Mouse (Mus musculus) midbrain, postnatal 0 days (tissue): ENCODE measurements around the gene Tldc2. TPM values are rescaled to one million over a fixed set of nuclear protein-coding genes. Genes with fewer than 3 reads are reported as not detected.

Experiments
- ATAC-seq: fragments of 200-750 bp; cut with Nextera tagmentation; 2 replicates; pipeline ENCODE4 v1.8.0; 2017; ENCODE audit warnings: moderate number of reproducible peaks, mild to moderate bottlenecking, moderate TSS enrichment, moderate library complexity; ENCODE audit not compliant: low FRiP score
- DNase-seq: peaks from one replicate; pipeline ENCODE4 v3.0.0-alpha.2; 2015; ENCODE audit warnings: low spot score
- H3K27ac ChIP-seq: fragments of 300-500 bp; sonication (generic); 2 replicates; pipeline ENCODE4 v1.5.1; 2014; ENCODE audit warnings: low read depth, mild to moderate bottlenecking, low read length, mixed read lengths
- H3K27me3 ChIP-seq: fragments of 300-500 bp; sonication (generic); 2 replicates; pipeline ENCODE4 v1.6.1; 2014; ENCODE audit warnings: low read length, control low read depth, mixed read lengths; ENCODE audit not compliant: insufficient read depth
- H3K36me3 ChIP-seq: fragments of 300-500 bp; sonication (generic); 2 replicates; pipeline ENCODE4 v1.6.1; 2014; ENCODE audit warnings: low read length, control low read depth, mixed read lengths; ENCODE audit not compliant: insufficient read depth
- H3K4me1 ChIP-seq: fragments of 300-500 bp; sonication (generic); 2 replicates; pipeline ENCODE4 v1.6.1; 2014; ENCODE audit warnings: mild to moderate bottlenecking, control low read depth, antibody characterized with exemption, low read length, mixed read lengths; ENCODE audit not compliant: insufficient read depth
- H3K4me2 ChIP-seq: fragments of 300-500 bp; sonication (generic); 2 replicates; pipeline ENCODE4 v1.6.1; 2014; ENCODE audit warnings: low read depth, mild to moderate bottlenecking, low read length, mixed read lengths; ENCODE audit not compliant: poor library complexity, severe bottlenecking
- H3K4me3 ChIP-seq: fragments of 300-500 bp; sonication (generic); 2 replicates; pipeline ENCODE4 v1.5.1; 2014; ENCODE audit warnings: low read depth, mild to moderate bottlenecking, low read length, moderate library complexity
- H3K9ac ChIP-seq: fragments of 300-500 bp; sonication (generic); replicated peaks from 2 replicates; pipeline ENCODE4 v1.6.1; 2014; ENCODE audit warnings: mild to moderate bottlenecking, low read length, moderate library complexity, mixed read lengths; ENCODE audit not compliant: poor library complexity, severe bottlenecking
- H3K9me3 ChIP-seq: fragments of 300-500 bp; sonication (generic); 2 replicates; pipeline ENCODE4 v1.6.1; 2016; ENCODE audit warnings: low read length, control low read depth
- CTCF ChIP-seq: IDR thresholded peaks from 2 replicates; pipeline ENCODE4 v1.5.1; 2016; ENCODE audit warnings: antibody characterized with exemption, mild to moderate bottlenecking
- WGBS: fragments of 180-500 bp; shearing (Covaris S2); extraction: QIAGEN DNeasy Blood & Tissue Kit; methylation state at CpG from one replicate; pipeline ENCODE4 v1.1.7; 2014; 5-methylcytosine and 5-hydroxymethylcytosine counted together
- polyA plus RNA-seq: library from polyadenylated mRNA; unstranded; fragments of >200 nt; fragmentation: Nextera tagmentation; extraction: Ambion mirVana; gene quantifications from 2 replicates; pipeline ENCODE4 v1.2.1, GENCODE M21; 2015
- total RNA-seq: library from RNA; depleted of rRNA; stranded (reverse); fragments of >200 nt; gene quantifications from 2 replicates; pipeline ENCODE4 v1.2.3, GENCODE M21; 2014

Tldc2 gene
- total and polyA plus RNA-seq, 2 experiments from 2014 or later: not detected

- TF ChIP-seq CTCF: no peak
- no peaks in the 10 kb centered on the region for H3K27me3 ChIP-seq
- H3K27ac ChIP-seq: no peak overlapping the region
- no peaks in the 10 kb centered on the region for H3K9me3 ChIP-seq
- 87% methylated on average over 3 of the region's 3 CpGs for WGBS
- H3K9ac ChIP-seq: no peak overlapping the region
- ATAC-seq (no peak), DNase-seq (no peak)
- no peak overlapping the region for H3K4me3 ChIP-seq
- no peak overlapping the region for H3K4me2 ChIP-seq
- no peaks in the 10 kb centered on the region for H3K4me1 ChIP-seq
- H3K36me3 ChIP-seq: no peaks in the 10 kb centered on the region
These were observed 46.1 kb downstream of the Tldc2 start for GRCm38 (mm10) chr2:157132686-157133540.

- peak overlapping the region; percentile 68 for H3K4me3 ChIP-seq
- no peak for DNase-seq
- 18% methylated on average over 11 of the region's 11 CpGs for WGBS
- H3K27ac ChIP-seq: no peak overlapping the region
- TF ChIP-seq CTCF: no peak
- H3K36me3 ChIP-seq: no peaks in the 10 kb centered on the region
- ATAC-seq: no peak
- no peaks in the 10 kb centered on the region for H3K4me1 ChIP-seq
- peak overlapping the region; percentile 65 for H3K9ac ChIP-seq
- H3K9me3 ChIP-seq: no peaks in the 10 kb centered on the region
- H3K27me3 ChIP-seq: no peaks in the 10 kb centered on the region
- H3K4me2 ChIP-seq: peak overlapping the region; percentile 96
These were observed 47.1 kb downstream of the Tldc2 start for GRCm38 (mm10) chr2:157133769-157134478.

GRCm38 (mm10) chr2:157134479-157134931 is 47.6 kb downstream of the Tldc2 start:
- DNase-seq (peak; percentile 7), ATAC-seq (peak; percentile 54; the same call in 1 of the 2 replicates)
- Histone ChIP-seq H3K9ac (peak overlapping the region; percentile 65), H3K9me3 (no peaks in the 10 kb centered on the region), H3K36me3 (no peaks in the 10 kb centered on the region), H3K4me1 (no peaks in the 10 kb centered on the region), H3K4me2 (peak overlapping the region; percentile 96), H3K4me3 (peak overlapping the region; percentile 68), H3K27ac (peak overlapping the region; percentile 49), H3K27me3 (no peaks in the 10 kb centered on the region)
- under 1% methylated on average over 25 of the region's 25 CpGs for WGBS
- TF ChIP-seq CTCF: no peak

GRCm38 (mm10) chr2:157135014-157135413 is 48.2 kb downstream of the Tldc2 start, which contains the start of gene Samhd1:
Gene Samhd1 (minus strand): TSS chr2:157135265.
- Histone ChIP-seq H3K4me1 (no peaks in the 10 kb centered on the region), H3K36me3 (no peaks in the 10 kb centered on the region), H3K4me3 (peak within 1 kb of the TSS; percentile 68), H3K9me3 (no peaks in the 10 kb centered on the region), H3K27me3 (no peaks in the 10 kb centered on the region), H3K27ac (peak within 1 kb of the TSS; percentile 49), H3K4me2 (peak within 1 kb of the TSS; percentile 96), H3K9ac (peak within 1 kb of the TSS; percentile 65)
- WGBS: 0% methylated on average over 32 of the region's 32 CpGs
- ATAC-seq: peak; percentile 83
- TF ChIP-seq CTCF: peak; percentile 12; the same call in 1 of the 2 replicates
- DNase-seq: peak; percentile 93

GRCm38 (mm10) chr2:157135529-157136120 is 48.8 kb downstream of the Tldc2 start:
- Histone ChIP-seq H3K4me2 (peak overlapping the region; percentile 96), H3K9me3 (no peaks in the 10 kb centered on the region), H3K27ac (no peak overlapping the region), H3K4me3 (peak overlapping the region; percentile 68), H3K36me3 (no peaks in the 10 kb centered on the region), H3K4me1 (no peaks in the 10 kb centered on the region), H3K27me3 (no peaks in the 10 kb centered on the region), H3K9ac (no peak overlapping the region)
- no peak for TF ChIP-seq CTCF
- DNase-seq (peak; percentile 3), ATAC-seq (no peak)
- WGBS: 87% methylated on average over 10 of the region's 10 CpGs
